Mouse (Mus musculus) activated CD4-positive, CD25-positive, alpha-beta regulatory T cell, adult 9 weeks (primary cell): ENCODE data around the gene Txlna. TPM values are rescaled to one million over a fixed set of nuclear protein-coding genes. Genes with fewer than 3 reads are reported as not detected.

Experiments used
- polyA plus RNA-seq: library from polyadenylated mRNA; unstranded; fragments of 100-300 nt; shearing (Covaris generic); gene quantifications from one replicate; pipeline ENCODE4 v1.2.1, GENCODE M21; 2017

The Txlna gene
- polyA plus RNA-seq: 94.7 TPM

DNA sequence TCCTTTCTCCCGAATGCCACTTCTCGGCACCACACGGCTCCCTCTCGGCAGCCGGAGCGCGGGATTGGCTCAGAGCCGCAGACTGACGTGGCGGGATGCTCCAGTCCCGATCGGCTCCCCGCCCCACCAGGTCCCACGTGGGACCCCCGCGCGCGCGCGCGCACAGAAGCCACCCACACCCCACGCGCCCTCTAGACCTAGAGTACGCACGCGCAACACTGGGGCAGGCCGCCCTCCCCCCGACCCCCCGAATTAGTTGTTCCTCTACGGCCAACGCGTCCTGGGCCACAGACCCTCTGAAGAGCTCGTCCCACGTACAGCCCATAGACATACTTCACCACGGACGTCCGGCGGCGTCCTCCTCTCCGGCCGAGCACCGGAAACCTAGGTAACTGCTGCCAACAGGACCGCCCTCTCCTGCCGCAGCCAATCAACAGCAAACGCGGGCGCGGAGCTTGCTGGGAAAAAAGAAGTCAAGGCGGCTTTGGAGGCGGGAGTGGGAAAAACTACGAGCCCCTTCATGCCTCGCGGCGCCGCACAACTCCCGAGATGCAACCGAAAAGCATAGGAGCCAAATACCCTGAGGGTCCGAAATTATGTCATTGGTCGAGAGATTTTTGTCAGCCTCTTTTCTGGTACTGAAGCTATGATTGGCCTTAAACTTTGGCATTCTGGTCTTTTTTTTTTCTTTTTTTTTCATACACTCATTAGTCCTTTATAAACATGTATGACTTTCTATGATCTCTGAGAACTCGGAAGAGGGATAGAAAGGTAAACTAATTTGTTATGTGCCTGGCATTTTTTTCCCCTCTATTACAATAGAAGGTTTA is at the start of gene Txlna:
TSS of gene Txlna (minus strand) at position 428 of the 830 bp plus-strand sequence.

DNA sequence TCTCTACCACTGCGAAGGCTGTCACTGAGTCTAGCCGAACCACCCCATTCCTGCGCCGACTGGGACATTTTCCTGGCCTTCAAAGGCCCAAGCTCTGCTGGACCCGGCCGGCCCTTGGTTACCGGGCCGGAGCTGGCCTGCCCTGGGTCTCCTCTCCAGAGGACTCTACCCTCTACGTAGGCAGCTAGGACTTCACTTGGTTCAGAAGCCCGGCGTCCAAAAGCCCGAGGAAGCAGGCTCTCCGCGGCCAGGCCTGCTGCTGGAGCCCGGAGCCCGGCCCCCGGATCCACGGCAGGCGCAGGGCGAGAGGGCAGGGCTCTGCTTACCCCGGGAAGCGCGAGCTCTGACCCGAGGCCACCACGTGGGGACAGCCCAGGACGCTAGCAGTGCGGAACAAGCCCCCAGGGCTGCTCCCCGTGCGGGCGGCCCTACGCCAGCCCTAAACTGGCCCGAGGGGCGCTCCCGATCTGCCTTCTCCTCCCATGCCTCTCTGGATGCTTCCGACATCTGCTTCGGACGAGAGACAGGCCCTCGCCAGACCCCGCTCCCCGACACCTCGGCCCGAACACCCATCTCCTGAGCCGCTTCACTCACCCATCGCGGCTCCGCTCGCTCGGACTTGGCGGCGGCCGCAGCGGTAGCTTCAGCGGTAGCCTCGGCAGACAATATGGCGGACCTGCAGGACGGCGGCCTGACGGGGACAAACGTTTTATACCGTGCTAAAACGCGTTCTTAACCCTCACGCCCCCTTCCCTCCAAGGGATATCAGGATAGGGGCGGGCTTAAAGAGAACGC is 31.4 kb upstream of the Txlna start, which contains the start of gene Kpna6:
TSS of gene Kpna6 (minus strand) at position 685 of the 795 bp plus-strand sequence.

DNA sequence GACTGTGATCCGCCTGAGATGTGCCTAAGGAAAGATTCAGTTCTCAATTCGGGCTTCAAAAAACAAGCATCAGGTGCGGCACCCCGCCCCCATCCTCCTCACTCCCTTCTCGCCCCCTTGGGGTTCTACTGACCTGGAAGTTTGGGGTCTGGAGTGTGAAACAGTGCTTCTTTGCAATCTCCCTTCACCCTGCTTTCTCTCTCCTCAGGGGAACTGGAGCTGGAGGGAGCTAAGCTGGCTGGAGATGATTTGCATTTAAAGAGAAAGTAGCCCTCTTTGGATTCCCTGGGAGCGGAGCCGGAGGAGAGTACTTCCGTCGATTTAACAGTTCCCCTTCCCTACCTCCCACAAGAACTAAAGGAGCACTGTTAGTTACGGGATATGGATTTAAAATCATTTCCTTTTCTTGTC is 17.2 kb downstream of the Txlna start, which contains the start of gene Ccdc28b:
TSS of gene Ccdc28b (minus strand) at position 267 of the 411 bp plus-strand sequence.

DNA sequence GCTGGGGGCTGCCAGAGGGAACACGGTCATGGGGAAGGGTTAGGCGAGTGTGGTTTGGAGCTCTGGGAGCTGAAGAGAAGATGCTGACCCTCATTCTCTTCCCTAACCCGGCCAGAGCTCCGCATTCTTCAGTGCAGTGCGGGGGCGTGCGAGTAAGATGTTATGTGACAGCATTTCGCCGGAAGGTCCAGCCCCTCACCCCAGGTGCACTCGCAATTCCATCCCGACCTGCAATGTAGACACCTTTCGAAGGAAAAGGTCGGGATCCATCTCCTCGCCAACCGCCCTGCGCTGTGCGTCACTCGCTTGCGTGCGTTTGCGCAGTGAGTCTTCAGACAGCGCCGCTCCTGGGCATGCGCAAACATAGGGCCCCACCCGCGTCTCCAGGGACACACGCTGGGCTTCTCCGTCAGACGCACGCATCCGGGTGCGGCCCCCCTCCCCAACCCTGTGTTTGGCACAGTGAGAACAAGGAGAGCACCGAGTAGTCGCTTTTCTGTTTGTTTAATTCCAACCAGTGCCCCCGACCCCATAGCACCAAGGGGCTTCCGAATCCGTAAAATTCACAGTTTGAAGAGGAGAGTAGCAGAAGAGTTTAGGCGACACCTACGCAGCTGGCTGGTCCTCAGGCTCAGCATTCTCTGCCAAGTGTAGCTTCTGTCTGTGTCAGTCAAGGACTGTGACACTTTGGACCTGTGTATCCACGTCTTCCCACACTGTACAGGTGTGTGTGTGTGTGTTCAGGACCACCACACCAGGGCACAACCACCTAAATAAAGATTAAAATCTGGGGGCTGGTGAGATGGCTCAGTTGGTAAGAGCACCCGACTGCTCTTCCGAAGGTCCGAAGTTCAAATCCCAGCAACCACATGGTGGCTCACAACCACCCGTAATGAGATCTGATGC is 21.8 kb downstream of the Txlna start, which contains the start of gene Iqcc:
TSS of gene Iqcc (minus strand) at position 314 of the 906 bp plus-strand sequence.

DNA sequence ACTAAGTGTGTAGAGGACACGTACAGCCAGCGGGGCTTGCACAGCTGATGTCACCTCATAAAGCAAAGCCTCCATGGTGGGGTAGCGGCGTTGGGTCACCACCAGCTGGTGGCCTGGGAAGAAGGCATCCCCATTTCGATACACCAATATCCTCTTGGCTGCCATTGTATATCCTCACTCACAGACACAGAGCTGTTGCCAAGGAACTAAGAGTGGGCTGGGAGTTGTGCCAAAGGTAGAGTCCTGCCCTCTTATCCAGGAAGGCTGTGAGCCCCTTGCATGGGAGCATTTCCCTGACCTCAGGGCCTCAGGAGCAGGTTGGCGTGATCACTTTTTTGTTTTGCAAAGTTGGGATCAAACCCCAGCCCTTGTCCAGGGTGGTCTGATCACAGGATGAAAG is 26.8 kb downstream of the Txlna start, which contains the start of gene Dcdc2b:
TSS of gene Dcdc2b (minus strand) at position 165 of the 400 bp plus-strand sequence.

DNA sequence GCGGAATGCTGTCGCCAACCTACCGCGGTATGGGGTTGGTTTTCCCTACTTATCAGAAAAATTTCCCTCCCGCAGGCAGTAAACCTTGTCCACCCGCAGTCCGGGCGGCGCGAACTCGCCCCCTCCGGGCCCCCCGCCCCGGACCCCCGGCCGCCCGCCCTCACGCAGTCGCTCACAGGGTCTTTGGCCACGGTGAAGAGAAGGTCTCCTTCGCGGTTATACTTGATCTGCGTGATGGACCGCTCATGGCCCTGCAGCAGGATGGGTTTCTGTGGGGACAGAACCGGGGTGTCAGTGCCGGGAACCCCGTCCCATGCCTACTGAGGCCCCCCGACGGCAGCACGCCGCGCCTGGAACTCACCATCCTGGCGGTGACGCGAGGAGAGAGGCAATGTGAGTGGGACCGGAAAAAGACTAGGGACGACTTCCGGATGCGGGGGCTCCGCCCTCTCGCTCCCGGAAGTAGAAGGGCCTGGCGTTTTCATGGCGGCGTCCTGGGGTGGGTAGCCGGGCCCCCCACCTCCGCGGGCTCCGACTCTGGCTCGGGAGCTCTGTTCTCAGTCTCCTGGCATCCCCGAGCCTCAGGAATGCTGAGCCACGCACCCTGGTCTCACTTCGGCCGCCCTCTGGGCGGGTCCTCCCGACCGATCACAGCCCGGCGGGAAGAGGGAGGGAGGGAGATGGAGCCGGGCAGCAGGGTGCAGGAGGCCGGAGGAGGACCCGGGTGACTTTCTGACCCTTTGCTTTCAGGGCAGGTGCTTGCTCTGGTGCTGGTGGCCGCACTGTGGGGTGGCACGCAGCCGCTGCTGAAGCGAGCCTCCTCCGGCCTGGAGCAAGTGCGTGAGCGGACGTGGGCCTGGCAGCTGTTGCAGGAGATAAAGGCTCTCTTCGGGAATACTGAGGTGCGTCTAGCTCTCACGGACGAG is 40.4 kb downstream of the Txlna start, which contains the start of the genes Eif3i and Tmem234:
TSS of gene Eif3i (minus strand) at position 416 of the 926 bp plus-strand sequence.
TSS of gene Tmem234 (plus strand) at position 436 of the 926 bp plus-strand sequence.

DNA sequence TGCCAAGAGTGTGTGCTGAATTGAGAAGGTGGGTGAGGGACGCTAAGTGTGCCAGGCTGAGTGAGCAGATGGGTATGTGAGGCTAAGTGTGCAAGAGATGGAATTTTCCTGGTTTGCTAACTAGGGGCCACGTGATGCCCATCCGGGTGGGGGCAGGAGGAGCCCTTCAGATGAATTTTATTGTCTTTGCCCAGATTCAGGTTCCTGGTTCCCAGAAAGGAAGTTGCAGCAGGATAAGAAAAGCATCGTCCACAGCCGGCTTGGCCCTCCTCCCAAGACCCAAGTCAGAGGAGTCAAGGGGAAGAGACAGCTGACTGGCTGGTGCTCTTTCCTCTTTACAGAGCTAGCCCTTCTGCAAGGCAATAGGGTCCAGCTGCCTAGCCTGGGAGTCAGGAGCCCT is 62.4 kb downstream of the Txlna start, which contains the start of gene Fam167b:
TSS of gene Fam167b (minus strand) at position 84 of the 400 bp plus-strand sequence.

Other genes with a start within 250 kb of the Txlna start
- 0.09 TPM for gene Zbtb8b, start 200.2 kb downstream of the Txlna start, polyA plus RNA-seq
- gene Bsdc1, start 179.5 kb downstream of the Txlna start, polyA plus RNA-seq: 41.7 TPM
- gene Tssk3, start 150.0 kb downstream of the Txlna start, polyA plus RNA-seq: not detected
- gene Fam229a, start 149.9 kb downstream of the Txlna start, polyA plus RNA-seq: not detected
- 11.7 TPM for gene Marcksl1, start 127.5 kb downstream of the Txlna start, polyA plus RNA-seq
- 359 TPM for gene Hdac1, start 98.4 kb downstream of the Txlna start, polyA plus RNA-seq
- 1,657 TPM for gene Lck, start 67.4 kb downstream of the Txlna start, polyA plus RNA-seq
- gene Fam167b, start 62.5 kb downstream of the Txlna start, polyA plus RNA-seq: not detected
- 207 TPM for gene Eif3i, start 40.4 kb downstream of the Txlna start, polyA plus RNA-seq
- 247 TPM for gene Tmem234, start 40.4 kb downstream of the Txlna start, polyA plus RNA-seq
- 6.0 TPM for gene Dcdc2b, start 26.8 kb downstream of the Txlna start, polyA plus RNA-seq
- gene Iqcc, start 22.0 kb downstream of the Txlna start, polyA plus RNA-seq: 45.5 TPM
- gene Ccdc28b, start 17.1 kb downstream of the Txlna start, polyA plus RNA-seq: 41.1 TPM
- gene Kpna6, start 31.7 kb upstream of the Txlna start, polyA plus RNA-seq: 25.9 TPM
- gene Tmem39b, start 55.8 kb upstream of the Txlna start, polyA plus RNA-seq: 20.8 TPM
- 35.5 TPM for gene Khdrbs1, start 101.2 kb upstream of the Txlna start, polyA plus RNA-seq
- 256 TPM for gene Ptp4a2, start 170.2 kb upstream of the Txlna start, polyA plus RNA-seq